In the genomic region with DNA sequence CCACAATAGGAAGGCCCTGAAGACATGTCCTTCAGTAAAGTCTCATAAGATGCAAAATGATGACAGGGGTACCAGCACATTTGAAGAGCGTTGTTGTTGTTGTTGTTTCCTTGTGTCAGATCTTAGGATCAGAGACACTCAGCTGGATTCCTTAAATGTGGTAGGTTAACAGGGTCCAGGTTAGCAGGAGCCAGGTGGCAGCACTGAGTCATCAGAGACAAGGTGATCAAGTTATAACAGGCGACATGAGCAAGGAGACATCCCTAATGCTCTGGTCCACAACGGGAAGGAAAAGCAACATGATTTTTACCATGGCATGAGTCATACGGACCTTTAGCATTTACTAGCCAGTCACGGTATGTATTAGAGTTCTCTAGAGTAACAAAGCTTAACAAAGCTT, we compare ENCODE assay signal across 20 mouse cellular contexts. TPM values are rescaled to one million over a fixed set of nuclear protein-coding genes. Genes with fewer than 3 reads are reported as not detected.
DNase-seq lines count a peak whose midpoint lies in the region; TF ChIP-seq lines count a peak whose summit lies in the region.
"Had no signal": no experiment of that assay in that cellular context is flagged by ENCODE, and none has a peak within 500 bp of the region (broad histone marks: within the 10 kb centered on the region; RNA-seq: fewer than 3 reads in every experiment).

No protein-coding gene starts in this region.

- H3K79me2 ChIP-seq in CH12.LX (replicated peaks; ENCODE audit: control insufficient read depth, extremely low read depth, insufficient read depth, poor library complexity, severe bottlenecking): no peaks in the 10 kb centered on the region

- TF ChIP-seq CTCF in layer of hippocampus, adult 2 months (conservative IDR thresholded peaks at IDR 0.05): peak; percentile 33
- peak in 1 of 2 experiments; percentile 57; a peak in 2 of 4 replicates for TF ChIP-seq CTCF in CH12.LX (conservative IDR thresholded peaks at IDR 0.05 in 1 of 2, IDR thresholded peaks at IDR 0.05 in 1 of 2; ENCODE audit: low read depth in 2 of 2, low read length in 2 of 2)

- peaks cover 8 to 28% of the 10 kb centered on the region in 2 experiments for H3K4me1 ChIP-seq in CH12.LX (ENCODE audit: control insufficient read depth in 1 of 2, insufficient read depth in 2 of 2)
- H3K4me1 ChIP-seq: embryonic facial prominence, embryonic 12.5 days; heart, embryonic 12.5 days; limb, embryonic 12.5 days; midbrain, embryonic 13.5 days; neural tube, embryonic 12.5 days had no signal

- TF ChIP-seq RAD21 in CH12.LX (IDR thresholded peaks at IDR 0.05; ENCODE audit: low read depth, low read length): no peak; the same call in 1 of the 2 replicates

- no peaks in the 10 kb centered on the region for H3K36me3 ChIP-seq in CH12.LX (replicated peaks in 1 of 2; ENCODE audit: control insufficient read depth in 1 of 2, insufficient read depth in 1 of 2, low read length in 1 of 2)
- H3K36me3 ChIP-seq in splenic B cell, adult 2 months (ENCODE audit: control insufficient read depth, insufficient read depth, low read length, poor library complexity, severe bottlenecking): no peaks in the 10 kb centered on the region
- H3K36me3 ChIP-seq: embryonic facial prominence, embryonic 12.5 days; heart, embryonic 12.5 days; limb, embryonic 12.5 days; midbrain, embryonic 13.5 days; neural tube, embryonic 12.5 days had no signal

- H3K9ac ChIP-seq in CH12.LX (ENCODE audit: insufficient read depth, low read depth): no peak overlapping the region
- H3K9ac ChIP-seq: embryonic facial prominence, embryonic 12.5 days; heart, embryonic 12.5 days; limb, embryonic 12.5 days; midbrain, embryonic 13.5 days; neural tube, embryonic 12.5 days had no signal

- H3K27ac ChIP-seq in layer of hippocampus, adult 2 months: no peak overlapping the region
- H3K27ac ChIP-seq in CH12.LX (ENCODE audit: insufficient read depth, low read depth): no peak overlapping the region
- H3K27ac ChIP-seq: embryonic facial prominence, embryonic 12.5 days; limb, embryonic 12.5 days; midbrain, embryonic 13.5 days; neural tube, embryonic 12.5 days had no signal

- H3K27me3 ChIP-seq in CH12.LX (replicated peaks): no peaks in the 10 kb centered on the region
- H3K27me3 ChIP-seq in splenic B cell, adult 2 months (ENCODE audit: control insufficient read depth, insufficient read depth, low read length, poor library complexity, severe bottlenecking): no peaks in the 10 kb centered on the region
- H3K27me3 ChIP-seq: embryonic facial prominence, embryonic 12.5 days; midbrain, embryonic 13.5 days; neural tube, embryonic 12.5 days had no signal

- H3K4me3 ChIP-seq in layer of hippocampus, adult 2 months: no peak overlapping the region
- H3K4me3 ChIP-seq in CH12.LX (replicated peaks in 1 of 3; ENCODE audit: low read depth in 2 of 3, low read length in 2 of 3, poor library complexity in 1 of 3): no peak overlapping the region
- H3K4me3 ChIP-seq: embryonic facial prominence, embryonic 12.5 days; heart, embryonic 12.5 days; limb, embryonic 12.5 days; midbrain, embryonic 13.5 days; neural tube, embryonic 12.5 days had no signal

- no peak for TF ChIP-seq POLR2A in CH12.LX (IDR thresholded peaks at IDR 0.05; ENCODE audit: low read depth, low read length)

- no peak overlapping the region for H3K4me2 ChIP-seq in CH12.LX (ENCODE audit: insufficient read depth, low read depth, poor library complexity, severe bottlenecking)
- H3K4me2 ChIP-seq: embryonic facial prominence, embryonic 12.5 days; heart, embryonic 12.5 days; limb, embryonic 12.5 days; midbrain, embryonic 13.5 days; neural tube, embryonic 12.5 days had no signal

- no peak for DNase-seq in layer of hippocampus, adult 2 months (ENCODE audit: low spot score in 2 of 2)
- no peak for DNase-seq in layer of hippocampus, postnatal 10 days (ENCODE audit: low spot score in 2 of 2)
- peak; percentile 16 for DNase-seq in A20 (ENCODE audit: low read depth, low spot score)
- DNase-seq in CH12.LX (ENCODE audit: extremely low read depth): no peak
- peak; percentile 54 for DNase-seq in splenic B cell, adult 2 months (ENCODE audit: low read depth, low spot score)
- DNase-seq in ovary, postnatal 36 days (ENCODE audit: low spot score): no peak
- no peak for DNase-seq in layer of hippocampus, adult 9-11 months
- DNase-seq: adrenal gland, adult 8-10 months; cerebellum, postnatal 14 days; kidney, adult 9 months; lung, postnatal 4 days had no signal

- in situ Hi-C loops in CH12.LX (cut with MboI; ENCODE audit: low pct_ligation_motif_present, low pct_unique_long_range_greater_than_20kb, low sequenced_read_pairs): no loop called here

- TF ChIP-seq EP300 in CH12.LX (IDR thresholded peaks at IDR 0.05; ENCODE audit: low read length): no peak

- no peaks in the 10 kb centered on the region for H3K9me3 ChIP-seq in CH12.LX (replicated peaks; ENCODE audit: low read length)
- H3K9me3 ChIP-seq: embryonic facial prominence, embryonic 12.5 days; heart, embryonic 12.5 days; limb, embryonic 12.5 days; midbrain, embryonic 13.5 days; neural tube, embryonic 12.5 days had no signal

- dilution Hi-C loops in CH12.LX (cut with MboI; ENCODE audit: extremely low pct_ligation_motif_present, extremely low pct_unique_long_range_greater_than_20kb, low sequenced_read_pairs): no loop called here

TF ChIP-seq in CH12.LX, 34 proteins besides CTCF, POLR2A, EP300 and RAD21:
- no peak for TF ChIP-seq IRF4 (IDR thresholded peaks at IDR 0.05; ENCODE audit: low read depth, low read length)
- no peak for TF ChIP-seq GABPA (IDR thresholded peaks at IDR 0.05; ENCODE audit: insufficient replicate concordance, low read depth, low read length)
- TF ChIP-seq SMC3 (IDR thresholded peaks at IDR 0.05; ENCODE audit: low read depth, low read length): peak; percentile 31; the same call in 1 of the 2 replicates
- no peak for TF ChIP-seq MYC (IDR thresholded peaks at IDR 0.05; ENCODE audit: low read depth, low read length)
- no peak for TF ChIP-seq MAZ (IDR thresholded peaks at IDR 0.05; ENCODE audit: low read depth, low read length)
- TF ChIP-seq SIN3A (IDR thresholded peaks at IDR 0.05; ENCODE audit: low read length): no peak
- no peak for TF ChIP-seq CHD1 (IDR thresholded peaks at IDR 0.05; ENCODE audit: low read depth, low read length)

RNA-seq across cellular contexts. Expression of gene Pear1, which starts 9.4 kb away (rescaled TPM):
- total RNA-seq in layer of hippocampus, adult 2 months (2021): 10 to 100 TPM in 1 of 2 experiments, 1 to 10 TPM in 1; 9.2 to 13.1 TPM
- total RNA-seq in layer of hippocampus, postnatal 10 days (2021): 1 to 10 TPM; 9.9 TPM
- total RNA-seq in CH12.LX (2012; rRNA removed): 0.50 and 1.2 TPM in 2 replicates
- 0.20 and 0.22 TPM in 2 replicates for total RNA-seq in CH12.LX (2014; rRNA removed)
- polyA plus RNA-seq in CH12.LX (2012; ENCODE audit: insufficient read length, low read depth): 0.35 and 0.46 TPM in 2 replicates

RNA-seq across cellular contexts. Expression of gene Sh2d2a, which starts 13.1 kb away (rescaled TPM):
- not detected for total RNA-seq in layer of hippocampus, adult 2 months (2021)
- total RNA-seq in layer of hippocampus, postnatal 10 days (2021): not detected
- total RNA-seq in CH12.LX (2012; rRNA removed) (39.2 and 46.6 TPM in 2 replicates), CH12.LX (2014; rRNA removed) (19.9 and 23.2 TPM in 2 replicates)
- 66.8 and 74.5 TPM in 2 replicates for polyA plus RNA-seq in CH12.LX (2012; ENCODE audit: insufficient read length, low read depth)
- total RNA-seq: gastrocnemius, adult 18-20 months; layer of hippocampus, postnatal 14 days had no signal
- polyA plus RNA-seq: embryonic facial prominence, embryonic 12.5 days; forebrain, embryonic 11.5 days; hindbrain, embryonic 11.5 days; limb, embryonic 12.5 days; midbrain, embryonic 13.5 days; neural tube, embryonic 12.5 days had no signal

RNA-seq across cellular contexts. Expression of gene Insrr, which starts 36.7 kb away (rescaled TPM):
- under 1 TPM; 0.18 to 0.39 TPM for total RNA-seq in layer of hippocampus, adult 2 months (2021)
- under 1 TPM; 0.29 to 0.30 TPM for total RNA-seq in layer of hippocampus, postnatal 10 days (2021)
- total RNA-seq in CH12.LX (2012; rRNA removed) (0.08 TPM in 1 of 2 replicates, not detected in the other), CH12.LX (2014; rRNA removed) (not detected in 2 replicates)
- polyA plus RNA-seq in CH12.LX (2012; ENCODE audit: insufficient read length, low read depth): 0.06 TPM in 1 of 2 replicates, not detected in the other
- total RNA-seq: gastrocnemius, adult 18-20 months had no signal
- polyA plus RNA-seq: heart, embryonic 12.5 days had no signal

RNA-seq across cellular contexts. Expression of gene Ntrk1, which starts 38.5 kb away (rescaled TPM):
- total RNA-seq in layer of hippocampus, adult 2 months (2021): under 1 TPM; 0.13 to 0.27 TPM
- under 1 TPM; 0.41 to 0.42 TPM for total RNA-seq in layer of hippocampus, postnatal 10 days (2021)
- total RNA-seq in CH12.LX (2012; rRNA removed) (0.92 and 1.6 TPM in 2 replicates), CH12.LX (2014; rRNA removed) (0.36 and 0.55 TPM in 2 replicates)
- polyA plus RNA-seq in CH12.LX (2012; ENCODE audit: insufficient read length, low read depth): 0.47 and 0.53 TPM in 2 replicates
- total RNA-seq: gastrocnemius, adult 18-20 months had no signal

RNA-seq across cellular contexts. Expression of gene Prcc, which starts 51.9 kb away (rescaled TPM):
- total RNA-seq in layer of hippocampus, adult 2 months (2021): 10 to 100 TPM; 58.0 to 60.0 TPM
- total RNA-seq in layer of hippocampus, postnatal 10 days (2021): 10 to 100 TPM; 62.3 to 66.4 TPM
- 48.6 and 51.7 TPM in 2 replicates for total RNA-seq in CH12.LX (2012; rRNA removed)
- 24.8 and 26.4 TPM in 2 replicates for total RNA-seq in CH12.LX (2014; rRNA removed)
- polyA plus RNA-seq in CH12.LX (2012; ENCODE audit: insufficient read length, low read depth): 55.7 and 58.5 TPM in 2 replicates

Comparison
In these comparisons a context has a peak if more than half of its experiments do, and no peak if none do; other contexts are left out.
1. DNase-seq: peak in A20 (single experiment) and splenic B cell, adult 2 months (single experiment); none in layer of hippocampus, adult 2 months (0 of 2), layer of hippocampus, postnatal 10 days (0 of 2), CH12.LX (single experiment), ovary, postnatal 36 days (single experiment) and layer of hippocampus, adult 9-11 months (single experiment).
2. RNA of gene Pear1, which starts 9.4 kb away (total RNA-seq): 9.2 to 13.1 TPM in layer of hippocampus, adult 2 months and 9.9 TPM in layer of hippocampus, postnatal 10 days; 0.20 to 1.2 TPM in CH12.LX; every median in the first group is over 4 times any median in the second.
3. RNA of gene Sh2d2a, which starts 13.1 kb away (total RNA-seq): 19.9 to 46.6 TPM in CH12.LX; not detected in layer of hippocampus, adult 2 months and not detected in layer of hippocampus, postnatal 10 days; every median in the first group is over 10 times any median in the second.